Mouse (Mus musculus) G1E (cell line): Measurements from ENCODE around the gene Retreg3.

ENCODE experiments used
- CTCF ChIP-seq: IDR thresholded peaks from 2 replicates; pipeline ENCODE4 v1.5.1; 2012; ENCODE audit warnings: low read depth, low read length, inconsistent platforms, mixed read lengths
- POLR2AphosphoS5 ChIP-seq: IDR thresholded peaks from 2 replicates; pipeline ENCODE4 v1.6.1; 2012; ENCODE audit warnings: low read depth, low read length, inconsistent platforms; ENCODE audit not compliant: insufficient replicate concordance

GRCm38 (mm10) chr11:101131187-101131586, 11.5 kb upstream of the Retreg3 start:
- TF ChIP-seq CTCF = no peak
- no peak for TF ChIP-seq POLR2AphosphoS5
